Mouse (Mus musculus) liver, postnatal 0 days (tissue): ENCODE data around the gene Nhsl1. TPM values are rescaled to one million over a fixed set of nuclear protein-coding genes. Genes with fewer than 3 reads are reported as not detected.

ENCODE experiments used
- ATAC-seq: fragments of 200-750 bp; cut with Nextera tagmentation; 2 replicates; pipeline ENCODE4 v1.8.0; 2017; ENCODE audit warnings: mild to moderate bottlenecking, moderate library complexity
- DNase-seq: peaks from one replicate; pipeline ENCODE4 v3.0.0-alpha.2; 2016
- H3K27ac ChIP-seq: fragments of 300-500 bp; sonication (generic); 2 replicates; pipeline ENCODE4 v1.5.1; 2014; ENCODE audit warnings: antibody characterized with exemption, moderate library complexity, mild to moderate bottlenecking, low read depth
- H3K27me3 ChIP-seq: fragments of 300-500 bp; sonication (generic); 2 replicates; pipeline ENCODE4 v1.6.1; 2014; ENCODE audit warnings: low read length, control low read depth, mixed read lengths; ENCODE audit not compliant: insufficient read depth
- H3K36me3 ChIP-seq: fragments of 300-500 bp; sonication (generic); replicated peaks from 2 replicates; pipeline ENCODE4 v1.6.1; 2014; ENCODE audit warnings: mild to moderate bottlenecking, control low read depth, low read length, moderate library complexity, mixed read lengths; ENCODE audit not compliant: insufficient read depth
- H3K4me1 ChIP-seq: fragments of 300-500 bp; sonication (generic); 2 replicates; pipeline ENCODE4 v1.6.1; 2014; ENCODE audit warnings: antibody characterized with exemption, mild to moderate bottlenecking, control low read depth; ENCODE audit not compliant: insufficient read depth
- H3K4me2 ChIP-seq: fragments of 300-500 bp; sonication (generic); 2 replicates; pipeline ENCODE4 v1.6.1; 2014; ENCODE audit warnings: low read depth, mild to moderate bottlenecking, low read length, moderate library complexity, mixed read lengths
- H3K4me3 ChIP-seq: fragments of 300-500 bp; sonication (generic); 2 replicates; pipeline ENCODE4 v1.5.1; 2014; ENCODE audit warnings: low read depth, low read length
- H3K9ac ChIP-seq: fragments of 300-500 bp; sonication (generic); replicated peaks from 2 replicates; pipeline ENCODE4 v1.6.1; 2014; ENCODE audit warnings: mild to moderate bottlenecking, moderate library complexity
- H3K9me3 ChIP-seq: fragments of 300-500 bp; sonication (generic); 2 replicates; pipeline ENCODE4 v1.6.1; 2016; ENCODE audit warnings: mild to moderate bottlenecking, control low read depth, low read length, mixed read lengths
- CTCF ChIP-seq: sonication (generic); IDR thresholded peaks from 2 replicates; pipeline ENCODE4 v1.5.1; 2016; ENCODE audit warnings: antibody characterized with exemption, low read depth
- EP300 ChIP-seq: IDR thresholded peaks from 2 replicates; pipeline ENCODE4 v1.6.1; 2016; ENCODE audit warnings: antibody characterized with exemption, low read depth, mild to moderate bottlenecking
- WGBS: fragments of 180-500 bp; shearing (Covaris S2); extraction: QIAGEN DNeasy Blood & Tissue Kit; methylation state at CpG from one replicate; pipeline ENCODE4 v1.1.7; 2014; ENCODE audit not compliant: insufficient replicate concordance; 5-methylcytosine and 5-hydroxymethylcytosine counted together
- polyA plus RNA-seq: library from polyadenylated mRNA; unstranded; fragments of >200 nt; fragmentation: Nextera tagmentation; extraction: Ambion mirVana; gene quantifications from 2 replicates; pipeline ENCODE4 v1.2.1, GENCODE M21; 2015

Nhsl1 gene
- polyA plus RNA-seq, 1 experiment from 2014 or later = 0.75 TPM

DNA sequence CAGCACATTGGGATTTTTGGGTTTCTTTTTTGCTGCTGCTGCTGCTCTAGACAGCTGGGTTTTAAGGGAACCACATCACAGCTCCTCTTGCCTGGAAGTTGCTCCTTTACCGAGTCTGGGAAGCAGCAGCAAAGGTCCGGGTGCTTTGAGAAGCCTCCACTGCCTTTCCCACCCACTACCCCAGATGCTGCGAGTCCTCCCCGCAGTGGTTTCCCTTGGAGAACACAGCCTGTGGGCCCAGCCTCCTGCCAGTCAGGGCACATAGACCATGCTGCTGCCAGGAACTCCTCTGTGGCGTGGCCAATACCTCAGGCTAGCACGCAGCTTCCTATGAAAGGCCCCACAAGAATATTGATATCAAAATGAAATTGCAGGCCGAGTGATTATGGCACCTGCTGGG is 178.3 kb downstream of the Nhsl1 start:
- 83% methylated on average over 7 of the region's 7 CpGs for WGBS
- Histone ChIP-seq H3K27ac (no peak overlapping the region), H3K4me1 (no peaks in the 10 kb centered on the region), H3K27me3 (no peaks in the 10 kb centered on the region), H3K9me3 (no peaks in the 10 kb centered on the region), H3K9ac (no peak overlapping the region), H3K4me3 (no peak overlapping the region), H3K4me2 (no peak overlapping the region), H3K36me3 (no peaks in the 10 kb centered on the region)
- TF ChIP-seq CTCF = no peak
- TF ChIP-seq EP300 = no peak
- DNase-seq (no peak), ATAC-seq (no peak)

DNA sequence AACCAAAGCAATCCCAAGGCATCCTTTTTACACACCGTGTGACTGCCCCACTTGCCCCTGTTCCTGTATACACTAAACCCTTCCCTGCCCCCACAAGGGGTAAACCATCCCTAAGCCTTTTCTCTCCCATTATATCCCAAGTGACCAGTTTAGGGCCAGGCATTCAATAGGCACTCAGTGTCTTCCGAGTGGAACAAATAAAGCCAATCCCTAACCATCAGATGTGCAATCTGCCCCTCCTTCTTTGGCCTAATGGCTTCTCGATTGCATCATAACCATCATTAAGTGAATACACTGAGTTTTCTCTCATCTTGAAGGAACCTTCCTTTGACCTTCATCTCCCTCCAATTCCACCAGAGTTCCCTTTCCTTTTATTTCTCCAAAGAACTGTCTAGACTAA is 183.2 kb downstream of the Nhsl1 start:
- Histone ChIP-seq H3K36me3 (no peaks in the 10 kb centered on the region), H3K4me1 (peaks cover 5% of the 10 kb centered on the region; the same call in 1 of the 2 replicates), H3K4me3 (no peak overlapping the region), H3K9ac (no peak overlapping the region), H3K4me2 (no peak overlapping the region), H3K9me3 (no peaks in the 10 kb centered on the region), H3K27ac (no peak overlapping the region), H3K27me3 (no peaks in the 10 kb centered on the region)
- TF ChIP-seq EP300 (no peak), CTCF (no peak)
- DNase-seq = no peak
- ATAC-seq = no peak
- 63% methylated on average over 3 of the region's 3 CpGs for WGBS

DNA sequence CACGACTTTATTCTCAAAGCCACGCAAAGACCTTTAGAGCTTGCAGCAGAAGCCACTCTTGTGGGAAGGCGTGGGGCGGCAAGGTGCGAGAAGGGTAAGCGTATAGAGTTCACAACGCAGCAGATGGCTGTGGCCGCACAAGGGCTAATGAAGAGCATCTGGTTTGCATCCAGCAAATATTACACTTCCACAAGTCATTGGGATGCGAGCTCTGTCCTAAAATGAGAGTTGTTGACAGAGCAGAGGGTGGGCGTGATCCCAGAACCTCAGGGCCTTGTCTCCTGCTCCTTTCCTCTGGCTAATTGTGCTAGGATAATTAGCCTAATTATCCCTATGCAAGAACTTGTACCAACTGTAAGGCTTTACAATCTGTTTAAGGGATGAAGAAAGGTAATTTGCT is 186.9 kb downstream of the Nhsl1 start:
- no peak for DNase-seq
- Histone ChIP-seq H3K9ac (no peak overlapping the region), H3K9me3 (no peaks in the 10 kb centered on the region), H3K4me3 (no peak overlapping the region), H3K27ac (no peak overlapping the region), H3K36me3 (no peaks in the 10 kb centered on the region), H3K4me2 (no peak overlapping the region), H3K27me3 (no peaks in the 10 kb centered on the region), H3K4me1 (peaks cover 5% of the 10 kb centered on the region; the same call in 1 of the 2 replicates)
- no peak for ATAC-seq
- WGBS = 80% methylated on average over 10 of the region's 10 CpGs
- TF ChIP-seq EP300 (no peak), CTCF (no peak)

DNA sequence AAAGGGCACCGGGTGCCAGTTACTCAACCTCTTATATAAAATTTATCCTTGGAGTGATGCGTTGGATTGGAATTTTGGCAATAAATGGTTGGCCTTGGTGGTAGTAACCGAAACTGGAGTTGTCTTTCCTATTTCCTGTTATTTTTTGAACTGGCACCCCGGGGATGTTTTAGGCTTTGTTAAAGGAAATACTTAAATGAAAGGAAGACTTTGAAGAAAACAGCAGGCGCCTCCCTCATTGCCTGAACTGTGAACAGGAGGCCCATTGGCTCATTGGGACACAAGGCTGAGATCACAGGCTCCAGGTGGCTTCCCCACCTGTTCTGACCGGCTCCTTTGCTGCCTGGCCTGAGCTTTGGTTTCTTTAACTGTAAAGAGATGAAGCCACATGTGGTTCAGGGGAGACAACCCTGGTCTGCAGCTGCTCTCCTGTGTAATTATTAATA is 187.7 kb downstream of the Nhsl1 start:
- 66% methylated on average over 6 of the region's 6 CpGs for WGBS
- ATAC-seq = no peak

DNA sequence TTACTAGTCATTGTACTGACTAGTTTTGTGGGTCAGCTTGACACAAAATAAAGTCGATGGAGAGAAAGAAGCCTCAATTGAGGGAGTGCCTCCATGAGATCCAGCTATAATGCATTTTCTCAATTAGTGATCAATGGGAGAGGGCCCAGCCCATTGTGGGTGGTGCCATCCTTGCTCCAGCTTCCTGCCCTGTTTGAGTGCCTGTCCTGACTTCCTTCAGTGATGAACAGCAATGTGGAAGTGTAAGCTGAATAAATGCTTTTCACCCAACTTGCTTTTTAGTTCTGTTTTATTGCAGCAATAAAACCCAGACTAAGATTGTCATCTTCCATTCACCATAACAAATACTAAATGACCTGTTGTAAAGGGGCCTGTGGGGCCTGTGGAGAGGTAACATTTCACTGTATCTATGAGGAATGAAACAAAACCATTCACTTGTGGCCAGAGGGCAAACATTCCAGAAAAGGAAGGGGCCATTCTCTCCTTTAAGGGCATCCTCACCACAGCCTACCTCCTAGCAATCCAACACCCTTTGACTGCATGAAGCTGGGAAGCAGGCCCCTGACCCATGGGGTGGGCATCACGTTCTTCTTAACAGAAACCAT is 189.2 kb downstream of the Nhsl1 start:
- H3K27ac ChIP-seq = no peak overlapping the region
- H3K4me2 ChIP-seq = no peak overlapping the region
- H3K9ac ChIP-seq = no peak overlapping the region
- ATAC-seq (no peak), DNase-seq (no peak)
- TF ChIP-seq EP300 (no peak), CTCF (no peak)
- no peak overlapping the region for H3K4me3 ChIP-seq
- H3K4me1 ChIP-seq = peaks cover 5% of the 10 kb centered on the region; the same call in 1 of the 2 replicates
- H3K27me3 ChIP-seq = no peaks in the 10 kb centered on the region
- WGBS = 79% methylated on average over 2 of the region's 2 CpGs
- H3K9me3 ChIP-seq = no peaks in the 10 kb centered on the region
- no peaks in the 10 kb centered on the region for H3K36me3 ChIP-seq

More for the DNA sequence above, 187.7 kb downstream of the Nhsl1 start:
- peaks cover 5% of the 10 kb centered on the region; the same call in 1 of the 2 replicates for H3K4me1 ChIP-seq
- no peaks in the 10 kb centered on the region for H3K36me3 ChIP-seq
- no peak for TF ChIP-seq EP300
- no peak for TF ChIP-seq CTCF
- H3K4me3 ChIP-seq = no peak overlapping the region
- H3K27me3 ChIP-seq = no peaks in the 10 kb centered on the region
- DNase-seq = no peak
- no peak overlapping the region for H3K9ac ChIP-seq
- H3K4me2 ChIP-seq = no peak overlapping the region
- no peaks in the 10 kb centered on the region for H3K9me3 ChIP-seq
- H3K27ac ChIP-seq = no peak overlapping the region

DNA sequence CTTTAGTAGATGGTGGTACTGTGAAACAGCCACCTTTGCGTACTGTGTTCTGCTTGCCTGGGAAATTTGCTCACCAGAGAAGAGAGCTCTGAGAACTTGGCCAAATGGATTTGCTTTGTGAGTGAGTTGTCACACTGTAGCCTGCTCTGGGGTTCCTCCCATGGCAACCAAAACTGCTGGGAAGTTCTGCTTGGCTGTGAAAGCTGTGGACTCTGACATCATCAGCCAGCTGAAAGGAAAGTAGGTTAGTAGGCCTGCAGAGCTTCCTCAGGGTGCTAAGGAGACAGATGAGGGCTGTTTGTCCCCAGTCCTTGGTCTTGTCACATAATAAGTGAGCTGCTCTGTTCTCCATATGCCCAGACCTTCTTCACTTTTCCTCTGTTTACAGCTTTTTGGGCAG is 189.8 kb downstream of the Nhsl1 start:
- TF ChIP-seq CTCF (no peak), EP300 (no peak)
- ATAC-seq (no peak), DNase-seq (no peak)

More for the DNA sequence above, 189.8 kb downstream of the Nhsl1 start:
- Histone ChIP-seq H3K36me3 (no peaks in the 10 kb centered on the region), H3K27me3 (no peaks in the 10 kb centered on the region), H3K9ac (no peak overlapping the region), H3K9me3 (no peaks in the 10 kb centered on the region), H3K27ac (no peak overlapping the region), H3K4me3 (no peak overlapping the region), H3K4me1 (peaks cover 5% of the 10 kb centered on the region; the same call in 1 of the 2 replicates), H3K4me2 (no peak overlapping the region)
- 74% methylated on average over 1 of the region's 1 CpGs for WGBS
